Mouse (Mus musculus) thymus, adult 2 months (tissue): ENCODE data around the gene Isg15.

ENCODE experiments used
- CTCF ChIP-seq: fragments of 200-500 bp; IDR thresholded peaks from 2 replicates; pipeline ENCODE4 v1.5.1; 2012; ENCODE audit warnings: mild to moderate bottlenecking, control low read depth, low read length, moderate library complexity, borderline replicate concordance; ENCODE audit not compliant: control insufficient read depth, poor library complexity, insufficient read depth; ENCODE audit errors: extremely low read depth
- POLR2A ChIP-seq: fragments of 200-500 bp; IDR thresholded peaks from 2 replicates; pipeline ENCODE4 v1.6.1; 2012; ENCODE audit warnings: mild to moderate bottlenecking, low read length, control low read depth, moderate library complexity; ENCODE audit not compliant: control insufficient read depth, poor library complexity, insufficient read depth; ENCODE audit errors: extremely low read depth

DNA sequence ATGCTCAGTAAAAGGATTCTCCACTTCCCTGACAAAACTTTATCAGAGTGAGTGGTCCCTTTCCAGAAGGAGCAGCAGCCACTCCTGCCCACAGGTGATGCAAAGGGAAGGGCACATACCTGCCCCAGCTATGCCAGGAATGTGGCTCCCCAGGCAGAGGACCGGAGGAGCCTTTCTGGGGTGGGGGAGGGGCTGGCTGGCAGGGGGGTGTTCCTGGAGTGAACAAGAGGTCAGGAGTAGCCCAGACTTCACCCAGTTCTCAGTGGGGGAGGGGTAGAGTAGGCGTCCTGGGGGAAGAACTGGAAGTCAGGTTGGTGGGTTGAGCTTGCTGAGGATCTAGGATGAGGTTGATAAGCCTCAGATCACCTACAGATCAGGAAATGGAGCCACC, 7.4 kb downstream of the Isg15 start:
- TF ChIP-seq POLR2A = no peak
- TF ChIP-seq CTCF = no peak
